Mouse (Mus musculus): ENCODE results near the gene Zmiz2. TPM values are rescaled to one million over a fixed set of nuclear protein-coding genes. Genes with fewer than 3 reads are reported as not detected.
A peak's percentile ranks its signal among the peaks of the same experiment; 100 is the strongest.

Zmiz2 gene
- 3.3 and 3.7 TPM in 2 replicates for polyA plus RNA-seq (2015; fragmentation: Nextera tagmentation; extraction: Ambion mirVana)

- peaks cover 23% of the 10 kb centered on the region for H3K4me1 ChIP-seq (ENCODE audit: control insufficient read depth, low read depth, low read length)
- no peaks in the 10 kb centered on the region for H3K9me3 ChIP-seq (replicated peaks; ENCODE audit: control insufficient read depth, low read length)
- ATAC-seq (ENCODE audit: low read depth) = peak; percentile 97
- H3K27ac ChIP-seq (ENCODE audit: low read length) = peak within 1 kb of the TSS; percentile 94
- peak within 1 kb of the TSS; percentile 96 for H3K4me3 ChIP-seq (ENCODE audit: low read depth, low read length)
- whole genome bisulfite sequencing (ENCODE audit: insufficient replicate concordance) = 6% methylated on average over 45 of the region's 60 CpGs
- H3K36me3 ChIP-seq (ENCODE audit: control insufficient read depth, insufficient read depth) = no peaks in the 10 kb centered on the region
- peak within 1 kb of the TSS; percentile 98 for H3K4me2 ChIP-seq (ENCODE audit: low read depth, low read length)
- H3K27me3 ChIP-seq (ENCODE audit: control insufficient read depth, insufficient read depth, low read depth, low read length) = no peaks in the 10 kb centered on the region
- H3K9ac ChIP-seq (ENCODE audit: low read depth, low read length) = peak within 1 kb of the TSS; percentile 87
Observed at GRCm38 (mm10) chr11:6388726-6389413, at the start of gene Zmiz2. Gene Zmiz2, plus strand, starts transcription at chr11:6389074.

DNA sequence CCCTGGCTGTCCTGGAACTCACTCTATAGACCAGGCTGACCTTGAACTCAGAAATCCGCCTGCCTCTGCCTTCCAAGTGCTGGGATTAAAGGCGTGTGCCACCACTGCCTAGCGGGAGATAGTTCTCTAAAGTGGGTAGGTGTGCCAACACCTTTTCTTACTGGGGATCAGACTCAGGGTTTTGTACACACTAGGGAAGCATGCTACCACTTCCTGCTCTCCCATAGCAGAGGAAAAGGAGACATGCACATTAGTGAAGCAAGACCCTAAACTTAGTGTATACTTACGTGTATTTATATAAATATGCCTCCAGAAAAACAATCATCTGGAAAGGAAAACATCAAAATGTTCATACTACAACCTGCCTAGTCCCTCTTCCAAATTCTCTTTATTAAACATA is 42.9 kb upstream of the Zmiz2 start:
- no peak for ATAC-seq (ENCODE audit: low read depth)
- no peak overlapping the region for H3K27ac ChIP-seq (ENCODE audit: low read length)
- H3K36me3 ChIP-seq (ENCODE audit: control insufficient read depth, insufficient read depth) = peaks cover 88% of the 10 kb centered on the region
- no peak overlapping the region for H3K4me2 ChIP-seq (ENCODE audit: low read depth, low read length)
- WGBS (ENCODE audit: insufficient replicate concordance) = 87% methylated on average over 4 of the region's 4 CpGs
- no peaks in the 10 kb centered on the region for H3K4me1 ChIP-seq (ENCODE audit: control insufficient read depth, low read depth, low read length)
- H3K27me3 ChIP-seq (ENCODE audit: control insufficient read depth, insufficient read depth, low read depth, low read length) = no peaks in the 10 kb centered on the region
- no peak overlapping the region for H3K4me3 ChIP-seq (ENCODE audit: low read depth, low read length)
- no peak overlapping the region for H3K9ac ChIP-seq (ENCODE audit: low read depth, low read length)
- no peaks in the 10 kb centered on the region for H3K9me3 ChIP-seq (replicated peaks; ENCODE audit: control insufficient read depth, low read length)

- no peak overlapping the region for H3K9ac ChIP-seq (ENCODE audit: low read depth, low read length)
- no peak overlapping the region for H3K27ac ChIP-seq (ENCODE audit: low read length)
- H3K9me3 ChIP-seq (replicated peaks; ENCODE audit: control insufficient read depth, low read length) = no peaks in the 10 kb centered on the region
- H3K4me2 ChIP-seq (ENCODE audit: low read depth, low read length) = no peak overlapping the region
- no peak for ATAC-seq (ENCODE audit: low read depth)
- H3K27me3 ChIP-seq (ENCODE audit: control insufficient read depth, insufficient read depth, low read depth, low read length) = no peaks in the 10 kb centered on the region
- H3K4me1 ChIP-seq (ENCODE audit: control insufficient read depth, low read depth, low read length) = no peaks in the 10 kb centered on the region
- 82% methylated on average over 7 of the region's 7 CpGs for WGBS (ENCODE audit: insufficient replicate concordance)
- H3K4me3 ChIP-seq (ENCODE audit: low read depth, low read length) = no peak overlapping the region
- H3K36me3 ChIP-seq (ENCODE audit: control insufficient read depth, insufficient read depth) = peaks cover 84% of the 10 kb centered on the region
Observed at GRCm38 (mm10) chr11:6346966-6347365, 41.9 kb upstream of the Zmiz2 start.

GRCm38 (mm10) chr11:6348681-6349200 is 40.1 kb upstream of the Zmiz2 start:
- Histone ChIP-seq H3K27me3 (ENCODE audit: control insufficient read depth, insufficient read depth, low read depth, low read length) (no peaks in the 10 kb centered on the region), H3K4me2 (ENCODE audit: low read depth, low read length) (no peak overlapping the region), H3K4me3 (ENCODE audit: low read depth, low read length) (no peak overlapping the region), H3K27ac (ENCODE audit: low read length) (no peak overlapping the region), H3K9ac (ENCODE audit: low read depth, low read length) (no peak overlapping the region), H3K36me3 (ENCODE audit: control insufficient read depth, insufficient read depth) (peaks cover 82% of the 10 kb centered on the region), H3K4me1 (ENCODE audit: control insufficient read depth, low read depth, low read length) (no peaks in the 10 kb centered on the region), H3K9me3 (replicated peaks; ENCODE audit: control insufficient read depth, low read length) (no peaks in the 10 kb centered on the region)
- 87% methylated on average over 11 of the region's 11 CpGs for WGBS (ENCODE audit: insufficient replicate concordance)
- no peak for ATAC-seq (ENCODE audit: low read depth)

- no peak for ATAC-seq (ENCODE audit: low read depth)
- WGBS (ENCODE audit: insufficient replicate concordance) = 96% methylated on average over 5 of the region's 5 CpGs
- no peak overlapping the region for H3K4me2 ChIP-seq (ENCODE audit: low read depth, low read length)
Observed at GRCm38 (mm10) chr11:6349586-6349985, 39.3 kb upstream of the Zmiz2 start.

GRCm38 (mm10) chr11:6355106-6355505 is 33.8 kb upstream of the Zmiz2 start:
- H3K9ac ChIP-seq (ENCODE audit: low read depth, low read length) = no peak overlapping the region
- no peaks in the 10 kb centered on the region for H3K4me1 ChIP-seq (ENCODE audit: control insufficient read depth, low read depth, low read length)
- H3K4me2 ChIP-seq (ENCODE audit: low read depth, low read length) = no peak overlapping the region
- H3K27ac ChIP-seq (ENCODE audit: low read length) = no peak overlapping the region
- ATAC-seq (ENCODE audit: low read depth) = no peak
- H3K27me3 ChIP-seq (ENCODE audit: control insufficient read depth, insufficient read depth, low read depth, low read length) = no peaks in the 10 kb centered on the region
- H3K4me3 ChIP-seq (ENCODE audit: low read depth, low read length) = no peak overlapping the region
- 90% methylated on average over 4 of the region's 4 CpGs for WGBS (ENCODE audit: insufficient replicate concordance)
- no peaks in the 10 kb centered on the region for H3K9me3 ChIP-seq (replicated peaks; ENCODE audit: control insufficient read depth, low read length)
- peaks cover 56% of the 10 kb centered on the region for H3K36me3 ChIP-seq (ENCODE audit: control insufficient read depth, insufficient read depth)

More at GRCm38 (mm10) chr11:6349586-6349985, 39.3 kb upstream of the Zmiz2 start:
- no peak overlapping the region for H3K4me3 ChIP-seq (ENCODE audit: low read depth, low read length)
- H3K9me3 ChIP-seq (replicated peaks; ENCODE audit: control insufficient read depth, low read length) = no peaks in the 10 kb centered on the region
- no peak overlapping the region for H3K9ac ChIP-seq (ENCODE audit: low read depth, low read length)
- peaks cover 77% of the 10 kb centered on the region for H3K36me3 ChIP-seq (ENCODE audit: control insufficient read depth, insufficient read depth)
- no peaks in the 10 kb centered on the region for H3K27me3 ChIP-seq (ENCODE audit: control insufficient read depth, insufficient read depth, low read depth, low read length)
- H3K4me1 ChIP-seq (ENCODE audit: control insufficient read depth, low read depth, low read length) = no peaks in the 10 kb centered on the region
- no peak overlapping the region for H3K27ac ChIP-seq (ENCODE audit: low read length)

DNA sequence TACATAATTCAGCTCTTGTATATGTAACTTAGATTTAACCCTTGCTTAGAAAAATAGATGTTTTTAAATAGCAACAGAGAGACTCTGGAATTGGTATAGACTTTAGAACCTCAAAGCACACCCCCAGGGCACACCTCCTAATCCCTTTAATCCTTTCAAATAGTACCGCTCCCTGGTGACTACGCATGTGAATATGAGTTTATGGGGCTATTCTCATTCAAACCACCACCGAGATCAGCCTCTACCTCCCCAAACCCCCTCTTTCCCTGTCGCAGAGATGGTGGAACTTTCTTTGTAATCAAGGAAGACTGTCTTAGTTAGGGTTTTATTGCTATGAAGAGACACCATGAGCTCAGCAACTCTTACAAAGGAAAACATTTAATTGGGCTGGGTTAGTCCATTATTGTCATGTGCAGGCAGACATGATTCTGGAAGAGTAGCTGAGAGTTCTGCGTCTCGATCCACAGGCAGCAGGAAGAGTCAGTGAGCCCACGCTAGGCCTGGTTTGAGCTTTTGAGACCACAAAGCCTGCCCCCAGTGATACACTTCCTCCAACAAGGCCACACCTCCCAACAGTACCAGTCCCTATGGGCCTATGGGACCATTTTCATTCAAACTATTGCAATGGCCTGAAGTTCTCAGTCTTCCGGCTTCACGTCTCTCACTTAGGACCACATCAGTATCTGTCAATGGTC is 24.1 kb upstream of the Zmiz2 start:
- no peak overlapping the region for H3K4me3 ChIP-seq (ENCODE audit: low read depth, low read length)
- H3K4me1 ChIP-seq (ENCODE audit: control insufficient read depth, low read depth, low read length) = peaks cover 3% of the 10 kb centered on the region; the same call in 1 of the 2 replicates
- no peak for ATAC-seq (ENCODE audit: low read depth)
- H3K9me3 ChIP-seq (replicated peaks; ENCODE audit: control insufficient read depth, low read length) = no peaks in the 10 kb centered on the region
- 73% methylated on average over 9 of the region's 9 CpGs for whole genome bisulfite sequencing (ENCODE audit: insufficient replicate concordance)
- no peak overlapping the region for H3K27ac ChIP-seq (ENCODE audit: low read length)
- H3K4me2 ChIP-seq (ENCODE audit: low read depth, low read length) = no peak overlapping the region
- H3K9ac ChIP-seq (ENCODE audit: low read depth, low read length) = no peak overlapping the region
- no peaks in the 10 kb centered on the region for H3K36me3 ChIP-seq (ENCODE audit: control insufficient read depth, insufficient read depth)
- H3K27me3 ChIP-seq (ENCODE audit: control insufficient read depth, insufficient read depth, low read depth, low read length) = no peaks in the 10 kb centered on the region

- H3K27me3 ChIP-seq (ENCODE audit: control insufficient read depth, insufficient read depth, low read depth, low read length) = no peaks in the 10 kb centered on the region
- no peak overlapping the region for H3K9ac ChIP-seq (ENCODE audit: low read depth, low read length)
- no peaks in the 10 kb centered on the region for H3K9me3 ChIP-seq (replicated peaks; ENCODE audit: control insufficient read depth, low read length)
- no peak overlapping the region for H3K4me3 ChIP-seq (ENCODE audit: low read depth, low read length)
- 6% methylated on average over 11 of the region's 11 CpGs for WGBS (ENCODE audit: insufficient replicate concordance)
- no peak overlapping the region for H3K4me2 ChIP-seq (ENCODE audit: low read depth, low read length)
- peak; percentile 90 for ATAC-seq (ENCODE audit: low read depth)
- H3K4me1 ChIP-seq (ENCODE audit: control insufficient read depth, low read depth, low read length) = peaks cover 3% of the 10 kb centered on the region; the same call in 1 of the 2 replicates
- H3K27ac ChIP-seq (ENCODE audit: low read length) = no peak overlapping the region
- H3K36me3 ChIP-seq (ENCODE audit: control insufficient read depth, insufficient read depth) = no peaks in the 10 kb centered on the region
Observed at GRCm38 (mm10) chr11:6365885-6366284, 23.0 kb upstream of the Zmiz2 start.

- no peak overlapping the region for H3K27ac ChIP-seq (ENCODE audit: low read length)
- ATAC-seq (ENCODE audit: low read depth) = 0 out of 2 replicates have a peak, but pooled peaks have one; percentile 12
- WGBS (ENCODE audit: insufficient replicate concordance) = 65% methylated on average over 6 of the region's 6 CpGs
Observed at GRCm38 (mm10) chr11:6366434-6366833, 22.4 kb upstream of the Zmiz2 start.

More at GRCm38 (mm10) chr11:6366434-6366833, 22.4 kb upstream of the Zmiz2 start:
- Histone ChIP-seq H3K4me1 (ENCODE audit: control insufficient read depth, low read depth, low read length) (peaks cover 3% of the 10 kb centered on the region; the same call in 1 of the 2 replicates), H3K4me2 (ENCODE audit: low read depth, low read length) (no peak overlapping the region), H3K4me3 (ENCODE audit: low read depth, low read length) (no peak overlapping the region), H3K36me3 (ENCODE audit: control insufficient read depth, insufficient read depth) (no peaks in the 10 kb centered on the region), H3K9ac (ENCODE audit: low read depth, low read length) (no peak overlapping the region), H3K27me3 (ENCODE audit: control insufficient read depth, insufficient read depth, low read depth, low read length) (no peaks in the 10 kb centered on the region), H3K9me3 (replicated peaks; ENCODE audit: control insufficient read depth, low read length) (no peaks in the 10 kb centered on the region)
